Mouse (Mus musculus) lung, adult 18-20 months (tissue): ENCODE data around the gene Lgsn.

ENCODE experiments used
- DNase-seq, 2 experiments: peaks; one replicate each; pipeline ENCODE4 v3.0.0; 2022; ENCODE audit warnings: mixed read lengths in 2 of 2

Lgsn gene

GRCm38 (mm10) chr1:31220599-31221250, 44.5 kb downstream of the Lgsn start:
- no peak for DNase-seq

GRCm38 (mm10) chr1:31222564-31222963, 46.4 kb downstream of the Lgsn start, which contains the start of the genes 4931428L18Rik and Pih1d3:
Gene 4931428L18Rik, minus strand, starts transcription at chr1:31222684.
Gene Pih1d3, plus strand, starts transcription at chr1:31222838.
- DNase-seq, result no peak

DNA sequence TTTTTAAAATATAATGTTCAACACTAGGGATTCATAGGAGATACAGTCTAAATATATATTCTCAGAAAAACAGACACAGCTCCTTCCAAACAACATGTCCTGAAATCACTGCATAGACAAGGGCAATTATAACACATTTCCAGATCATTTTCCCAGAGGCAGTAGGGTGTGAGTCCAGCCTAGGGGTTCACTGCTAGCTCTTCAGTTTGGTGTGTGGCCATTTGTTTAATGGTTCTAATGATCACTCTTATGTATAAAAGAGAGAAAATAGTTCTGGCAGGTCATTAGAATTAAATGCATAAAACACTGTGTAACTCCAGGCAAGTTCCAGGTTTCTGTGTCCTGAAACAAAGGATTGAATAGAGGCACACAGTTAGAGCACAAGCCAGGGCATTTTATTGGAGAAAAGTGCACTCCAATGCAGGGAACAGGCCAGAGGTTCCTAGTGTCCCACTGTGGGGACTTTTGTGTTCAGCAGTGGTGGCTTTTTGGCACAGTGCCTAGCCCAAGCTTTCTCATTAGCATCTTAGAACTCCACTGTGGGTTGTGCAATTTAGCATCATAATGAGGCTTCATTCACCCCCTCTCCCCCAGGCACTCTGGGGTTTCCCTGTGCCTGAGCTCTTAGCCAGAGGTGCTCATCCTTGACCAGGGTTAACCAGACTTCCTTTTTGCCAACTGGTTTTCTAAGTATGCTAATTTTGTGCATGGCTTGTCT, 57.3 kb downstream of the Lgsn start:
- DNase-seq, result no peak
